Mouse (Mus musculus) liver, embryonic 14.5 days (tissue): ENCODE measurements around the gene AI467606.

Source experiments
- CTCF ChIP-seq: IDR thresholded peaks from 2 replicates; pipeline ENCODE4 v1.5.1; 2016; ENCODE audit warnings: antibody characterized with exemption, low read depth, control low read depth
- EP300 ChIP-seq: IDR thresholded peaks from 2 replicates; pipeline ENCODE4 v1.6.1; 2016; ENCODE audit warnings: antibody characterized with exemption, low read depth

- no peak for TF ChIP-seq CTCF
- TF ChIP-seq EP300 = no peak
These were observed 23.8 kb downstream of the AI467606 start for GRCm38 (mm10) chr7:127114920-127115319.
